Mouse (Mus musculus) ES-E14 (cell line): ENCODE measurements around the gene Sf3a1. TPM values are rescaled to one million over a fixed set of nuclear protein-coding genes. Genes with fewer than 3 reads are reported as not detected.

Experiments used
- DNase-seq: peaks from one replicate; pipeline ENCODE4 v3.0.0-alpha.2; 2013; ENCODE audit warnings: low read depth, low spot score
- H3K27ac ChIP-seq: 2 replicates; pipeline ENCODE4 v1.5.1; 2012; ENCODE audit warnings: low read depth, mild to moderate bottlenecking, low read length, moderate library complexity, mixed read lengths; ENCODE audit not compliant: poor library complexity, insufficient read depth, severe bottlenecking
- H3K36me3 ChIP-seq: 2 replicates; pipeline ENCODE4 v1.6.1; 2012; ENCODE audit warnings: mild to moderate bottlenecking, low read length, moderate library complexity, mixed read lengths; ENCODE audit not compliant: control insufficient read depth, poor library complexity, insufficient read depth, severe bottlenecking
- H3K4me1 ChIP-seq, 2 experiments: fragments of 150-350 bp in 1 of 2; sonication (generic) in 1 of 2; 2 replicates each; pipeline ENCODE4 v1.6.1; 2012; ENCODE audit warnings: low read length in 2 of 2, mild to moderate bottlenecking in 1 of 2, mixed read lengths in 1 of 2; ENCODE audit not compliant: control insufficient read depth in 2 of 2, insufficient read depth in 2 of 2, poor library complexity in 1 of 2
- H3K4me3 ChIP-seq, 2 experiments: fragments of 150-350 bp in 1 of 2; sonication (generic) in 1 of 2; 2 replicates each; pipeline ENCODE4 v1.5.1; 2012; ENCODE audit warnings: low read length in 2 of 2, low read depth in 1 of 2, mild to moderate bottlenecking in 1 of 2, mixed read lengths in 1 of 2; ENCODE audit not compliant: insufficient read depth in 1 of 2, poor library complexity in 1 of 2, severe bottlenecking in 1 of 2
- H3K9ac ChIP-seq: 2 replicates; pipeline ENCODE4 v1.6.1; 2012; ENCODE audit warnings: low read depth, mild to moderate bottlenecking, low read length, mixed read lengths; ENCODE audit not compliant: poor library complexity, insufficient read depth, severe bottlenecking
- H3K9me3 ChIP-seq: fragments of 150-350 bp; sonication (generic); 2 replicates; pipeline ENCODE4 v1.6.1; 2012; ENCODE audit warnings: low read depth, mild to moderate bottlenecking, low read length; ENCODE audit not compliant: control insufficient read depth, insufficient read depth
- CHD2 ChIP-seq: IDR thresholded peaks from 2 replicates; pipeline ENCODE4 v1.6.1; 2014; ENCODE audit warnings: mild to moderate bottlenecking, low read depth, low read length, inconsistent platforms
- HCFC1 ChIP-seq: IDR thresholded peaks from 2 replicates; pipeline ENCODE4 v1.6.1; 2012; ENCODE audit warnings: low read length, inconsistent platforms, borderline replicate concordance; ENCODE audit not compliant: insufficient read depth
- MAFK ChIP-seq: IDR thresholded peaks from 2 replicates; pipeline ENCODE4 v1.6.1; 2014; ENCODE audit warnings: mild to moderate bottlenecking, low read depth, low read length, inconsistent platforms; ENCODE audit not compliant: insufficient read depth
- ZC3H11A ChIP-seq: IDR thresholded peaks from 2 replicates; pipeline ENCODE4 v1.6.1; 2012; ENCODE audit warnings: low read depth, mild to moderate bottlenecking, inconsistent platforms, low read length, borderline replicate concordance
- ZNF384 ChIP-seq: IDR thresholded peaks from 2 replicates; pipeline ENCODE4 v1.6.1; 2012; ENCODE audit warnings: low read depth, low read length, inconsistent platforms
- in situ Hi-C, 2 experiments: fragments of 600-800 bp; cut with MboI; formaldehyde crosslinking; loops; one replicate each; pipeline ENCODE4 v1.15.1; 2025; ENCODE audit warnings: low sequenced_read_pairs in 2 of 2, inconsistent platforms in 1 of 2; ENCODE audit not compliant: unreplicated experiment in 2 of 2
- total RNA-seq: library from RNA; depleted of rRNA; stranded (reverse); fragments of 300-350 nt; gene quantifications from 2 replicates; pipeline ENCODE4 v1.2.3, GENCODE M21; 2012

Sf3a1 gene
- total RNA-seq, 1 experiment = 57.4 TPM

GRCm38 (mm10) chr11:4155641-4156040, 4.5 kb upstream of the Sf3a1 start:
- DNase-seq = no peak
- no peaks in the 10 kb centered on the region for H3K4me1 ChIP-seq
- in situ Hi-C loops = no loop called here
- H3K9me3 ChIP-seq = no peaks in the 10 kb centered on the region
- no peak for TF ChIP-seq ZC3H11A
- TF ChIP-seq HCFC1 = no peak
- no peak for TF ChIP-seq ZNF384
- TF ChIP-seq MAFK = no peak
- TF ChIP-seq CHD2 = no peak
- H3K36me3 ChIP-seq = no peaks in the 10 kb centered on the region
- no peak overlapping the region for H3K4me3 ChIP-seq
- no peak overlapping the region for H3K9ac ChIP-seq
- no peak overlapping the region for H3K27ac ChIP-seq

GRCm38 (mm10) chr11:4158676-4159075, 1.5 kb upstream of the Sf3a1 start:
- no peak overlapping the region for H3K4me3 ChIP-seq
- no peak for DNase-seq
- no peak overlapping the region for H3K27ac ChIP-seq
- H3K4me1 ChIP-seq = peaks cover 0 to 2% of the 10 kb centered on the region in 2 experiments; a peak in 1 of 4 replicates
- no peak overlapping the region for H3K9ac ChIP-seq
- in situ Hi-C loops = no loop called here
- no peaks in the 10 kb centered on the region for H3K9me3 ChIP-seq
- peaks cover 18% of the 10 kb centered on the region for H3K36me3 ChIP-seq
- TF ChIP-seq CHD2 (no peak), ZC3H11A (no peak), HCFC1 (no peak), ZNF384 (no peak), MAFK (no peak)

- H3K9ac ChIP-seq = peak overlapping the region; percentile 97
- peak overlapping the region; percentile 85 to 94 for H3K4me3 ChIP-seq
- H3K4me1 ChIP-seq = peaks cover 0 to 2% of the 10 kb centered on the region in 2 experiments; a peak in 1 of 4 replicates
- in situ Hi-C loops = no loop called here
- peaks cover 36% of the 10 kb centered on the region for H3K36me3 ChIP-seq
- TF ChIP-seq HCFC1 (no peak), CHD2 (no peak), ZNF384 (no peak), MAFK (no peak), ZC3H11A (no peak)
- no peak for DNase-seq
- no peaks in the 10 kb centered on the region for H3K9me3 ChIP-seq
- H3K27ac ChIP-seq = no peak overlapping the region
Observed at GRCm38 (mm10) chr11:4160758-4161480, 769 bp downstream of the Sf3a1 start.

GRCm38 (mm10) chr11:4164701-4165100, 4.6 kb downstream of the Sf3a1 start:
- in situ Hi-C loops = no loop called here
- no peak for DNase-seq
- peaks cover 62% of the 10 kb centered on the region for H3K36me3 ChIP-seq
- no peak overlapping the region for H3K4me3 ChIP-seq
- no peak overlapping the region for H3K27ac ChIP-seq
- no peaks in the 10 kb centered on the region for H3K9me3 ChIP-seq
- peaks cover 0 to 2% of the 10 kb centered on the region in 2 experiments; a peak in 1 of 4 replicates for H3K4me1 ChIP-seq
- no peak for TF ChIP-seq CHD2
- TF ChIP-seq ZNF384 = no peak
- no peak for TF ChIP-seq HCFC1
- no peak for TF ChIP-seq ZC3H11A
- no peak overlapping the region for H3K9ac ChIP-seq
